Mouse (Mus musculus) left cerebral cortex, postnatal 4 days (tissue): ENCODE data around the gene Cldn3. TPM values are rescaled to one million over a fixed set of nuclear protein-coding genes. Genes with fewer than 3 reads are reported as not detected.
A peak's percentile ranks its signal among the peaks of the same experiment; 100 is the strongest.

ENCODE experiments used
- DNase-seq: peaks from one replicate; pipeline ENCODE4 v3.0.0-alpha.2; 2022
- intact Hi-C: fragments of 180-260 bp; cut with DNase I; formaldehyde crosslinking; loops from one replicate; pipeline ENCODE4 v1.15.1; 2025
- total RNA-seq, 2 experiments: library from RNA; stranded (reverse); gene quantifications; 2 replicates each; pipeline ENCODE4 v1.2.3; 2021

The Cldn3 gene
- total RNA-seq, 2 experiments from 2014 or later: 6.2 to 6.4 TPM

GRCm38 (mm10) chr5:135029007-135029854 lies 43.2 kb downstream of the Cldn3 start:
- intact Hi-C loops: no loop called here
- peak; percentile 60 for DNase-seq

- intact Hi-C loops: no loop called here
- DNase-seq: no peak
Observed at GRCm38 (mm10) chr5:135032581-135032980, 46.6 kb downstream of the Cldn3 start.

GRCm38 (mm10) chr5:135034593-135034992 lies 48.6 kb downstream of the Cldn3 start:
- DNase-seq: no peak
- intact Hi-C loops: no loop called here

GRCm38 (mm10) chr5:135035608-135036359 lies 49.8 kb downstream of the Cldn3 start:
- DNase-seq: no peak
- intact Hi-C loops: no loop called here

Other genes starting within 250 kb of the Cldn3 start
- gene Eln, start 238.9 kb upstream of the Cldn3 start, total RNA-seq: 10 to 100 TPM; 44.9 to 47.6 TPM
- gene Tmem270, start 79.5 kb upstream of the Cldn3 start, total RNA-seq: not detected
- gene Cldn13, start 70.7 kb upstream of the Cldn3 start, total RNA-seq: not detected
- gene Mettl27, start 53.8 kb upstream of the Cldn3 start, total RNA-seq: 1 to 10 TPM; 6.4 to 7.2 TPM
- under 1 TPM in 1 of 2 experiments, not detected in 1; 0.18 TPM for gene Cldn4, start 39.3 kb upstream of the Cldn3 start, total RNA-seq
- 10 to 100 TPM; 56.6 to 60.8 TPM for gene Abhd11, start 22.9 kb downstream of the Cldn3 start, total RNA-seq
- gene Stx1a, start 37.3 kb downstream of the Cldn3 start, total RNA-seq: 100 to 1,000 TPM; 261 to 264 TPM
- 10 to 100 TPM; 27.4 to 30.1 TPM for gene Dnajc30, start 78.0 kb downstream of the Cldn3 start, total RNA-seq
- 10 to 100 TPM; 51.7 to 52.1 TPM for gene Bud23, start 78.7 kb downstream of the Cldn3 start, total RNA-seq
- gene Vps37d, start 92.1 kb downstream of the Cldn3 start, total RNA-seq: 10 to 100 TPM; 46.1 TPM
- gene Mlxipl, start 103.7 kb downstream of the Cldn3 start, total RNA-seq: 1 to 10 TPM; 1.6 to 2.4 TPM
- 10 to 100 TPM; 18.9 to 21.8 TPM for gene Tbl2, start 163.4 kb downstream of the Cldn3 start, total RNA-seq
- 10 to 100 TPM; 24.3 to 26.6 TPM for gene Bcl7b, start 182.1 kb downstream of the Cldn3 start, total RNA-seq
- 10 to 100 TPM; 57.8 to 61.9 TPM for gene Baz1b, start 201.1 kb downstream of the Cldn3 start, total RNA-seq